Mouse (Mus musculus) lung, embryonic 16.5 days (tissue): ENCODE results near the gene Slc44a2. TPM values are rescaled to one million over a fixed set of nuclear protein-coding genes. Genes with fewer than 3 reads are reported as not detected.
"Not testable (repeated sequence)": the region's sequence is repeated elsewhere in the genome, so short reads cannot be mapped to it uniquely, and the experiment has no call there.

Source experiments
- ATAC-seq: fragments of 200-750 bp; cut with Nextera tagmentation; 2 replicates; pipeline ENCODE4 v1.8.0; 2017; ENCODE audit warnings: low read depth, mild to moderate bottlenecking, moderate library complexity
- H3K27ac ChIP-seq: fragments of 300-500 bp; sonication (generic); 2 replicates; pipeline ENCODE4 v1.5.1; 2014; ENCODE audit warnings: mild to moderate bottlenecking, control low read depth, low read length
- H3K27me3 ChIP-seq: fragments of 300-500 bp; sonication (generic); 2 replicates; pipeline ENCODE4 v1.6.1; 2014; ENCODE audit warnings: low read depth, low read length, mixed read lengths; ENCODE audit not compliant: control insufficient read depth, insufficient read depth
- H3K36me3 ChIP-seq: fragments of 300-500 bp; sonication (generic); 2 replicates; pipeline ENCODE4 v1.6.1; 2014; ENCODE audit warnings: low read length; ENCODE audit not compliant: control insufficient read depth, insufficient read depth
- H3K4me1 ChIP-seq: fragments of 300-500 bp; sonication (generic); replicated peaks from 2 replicates; pipeline ENCODE4 v1.6.1; 2014; ENCODE audit warnings: low read length, mixed read lengths; ENCODE audit not compliant: control insufficient read depth, insufficient read depth
- H3K4me2 ChIP-seq: fragments of 300-500 bp; sonication (generic); 2 replicates; pipeline ENCODE4 v1.6.1; 2014; ENCODE audit warnings: low read depth, low read length, control low read depth
- H3K4me3 ChIP-seq: fragments of 300-500 bp; sonication (generic); 2 replicates; pipeline ENCODE4 v1.5.1; 2014; ENCODE audit warnings: mild to moderate bottlenecking, low read length, control low read depth
- H3K9ac ChIP-seq: fragments of 300-500 bp; sonication (generic); 2 replicates; pipeline ENCODE4 v1.6.1; 2014; ENCODE audit warnings: low read length, control low read depth
- H3K9me3 ChIP-seq: fragments of 300-500 bp; sonication (generic); 2 replicates; pipeline ENCODE4 v1.6.1; 2016; ENCODE audit warnings: low read length; ENCODE audit not compliant: control insufficient read depth
- WGBS: fragments of 180-500 bp; shearing (Covaris S2); extraction: QIAGEN DNeasy Blood & Tissue Kit; methylation state at CpG from one replicate; pipeline ENCODE4 v1.1.7; 2014; 5-methylcytosine and 5-hydroxymethylcytosine counted together
- polyA plus RNA-seq: library from polyadenylated mRNA; unstranded; fragments of >200 nt; fragmentation: Nextera tagmentation; extraction: Ambion mirVana; gene quantifications from 2 replicates; pipeline ENCODE4 v1.2.1, GENCODE M21; 2015

The Slc44a2 gene
- polyA plus RNA-seq, 1 experiment from 2014 or later = 178 TPM

GRCm38 (mm10) chr9:21315421-21315820 is 5.1 kb upstream of the Slc44a2 start:
- Histone ChIP-seq H3K4me2 (no peak overlapping the region), H3K9me3 (no peaks in the 10 kb centered on the region), H3K4me3 (no peak overlapping the region), H3K36me3 (no peaks in the 10 kb centered on the region), H3K27ac (no peak overlapping the region), H3K27me3 (peaks cover 10% of the 10 kb centered on the region), H3K4me1 (peaks cover 3% of the 10 kb centered on the region; the same call in 1 of the 2 replicates), H3K9ac (no peak overlapping the region)
- 41% methylated on average over 5 of the region's 5 CpGs for WGBS
- ATAC-seq = no peak

GRCm38 (mm10) chr9:21316696-21317095 is 3.8 kb upstream of the Slc44a2 start:
- Histone ChIP-seq H3K27ac (no peak overlapping the region), H3K27me3 (peaks cover 10% of the 10 kb centered on the region), H3K9me3 (no peaks in the 10 kb centered on the region), H3K9ac (no peak overlapping the region), H3K4me3 (no peak overlapping the region), H3K4me2 (no peak overlapping the region), H3K36me3 (no peaks in the 10 kb centered on the region), H3K4me1 (peaks cover 10% of the 10 kb centered on the region)
- 66% methylated on average over 7 of the region's 7 CpGs for WGBS
- ATAC-seq = no peak

- no peak overlapping the region for H3K4me2 ChIP-seq
- no peaks in the 10 kb centered on the region for H3K9me3 ChIP-seq
- no peak for ATAC-seq
- H3K27me3 ChIP-seq = no peaks in the 10 kb centered on the region
- WGBS = 85% methylated on average over 6 of the region's 6 CpGs
- peaks cover 18% of the 10 kb centered on the region for H3K4me1 ChIP-seq
- H3K4me3 ChIP-seq = no peak overlapping the region
- H3K27ac ChIP-seq = no peak overlapping the region
- no peak overlapping the region for H3K9ac ChIP-seq
- no peaks in the 10 kb centered on the region for H3K36me3 ChIP-seq
Measured at GRCm38 (mm10) chr9:21318792-21319191, 1.7 kb upstream of the Slc44a2 start.

- Histone ChIP-seq H3K27me3 (no peaks in the 10 kb centered on the region), H3K36me3 (no peaks in the 10 kb centered on the region), H3K4me1 (peaks cover 18% of the 10 kb centered on the region), H3K9me3 (no peaks in the 10 kb centered on the region), H3K4me2 (no peak overlapping the region), H3K27ac (no peak overlapping the region), H3K9ac (no peak overlapping the region), H3K4me3 (no peak overlapping the region)
- WGBS = 88% methylated on average over 4 of the region's 4 CpGs
- ATAC-seq = no peak
Measured at GRCm38 (mm10) chr9:21319503-21319902, 995 bp upstream of the Slc44a2 start.

GRCm38 (mm10) chr9:21320280-21320618 is 249 bp upstream of the Slc44a2 start:
- Histone ChIP-seq H3K4me2 (peak overlapping the region; percentile 94), H3K9ac (peak overlapping the region; percentile 81; the same call in 1 of the 2 replicates), H3K9me3 (no peaks in the 10 kb centered on the region), H3K36me3 (no peaks in the 10 kb centered on the region), H3K4me3 (peak overlapping the region; percentile 89), H3K4me1 (peaks cover 18% of the 10 kb centered on the region), H3K27me3 (no peaks in the 10 kb centered on the region), H3K27ac (no peak overlapping the region)
- no peak for ATAC-seq
- 18% methylated on average over 4 of the region's 4 CpGs for WGBS

GRCm38 (mm10) chr9:21321513-21321835 is 976 bp downstream of the Slc44a2 start:
- peak overlapping the region; percentile 89 for H3K4me3 ChIP-seq
- H3K9ac ChIP-seq = peak overlapping the region; percentile 81
- 6% methylated on average over 6 of the region's 6 CpGs for WGBS
- no peaks in the 10 kb centered on the region for H3K27me3 ChIP-seq
- H3K27ac ChIP-seq = peak overlapping the region; percentile 68
- ATAC-seq = peak; percentile 28
- peak overlapping the region; percentile 94 for H3K4me2 ChIP-seq
- 0 out of 2 replicates have a peak, but pooled peaks cover 2% of the 10 kb centered on the region for H3K36me3 ChIP-seq
- peaks cover 18% of the 10 kb centered on the region for H3K4me1 ChIP-seq
- H3K9me3 ChIP-seq = no peaks in the 10 kb centered on the region

GRCm38 (mm10) chr9:21322211-21322916 is 1.9 kb downstream of the Slc44a2 start:
- Histone ChIP-seq H3K4me3 (peak overlapping the region; percentile 89; the same call in 1 of the 2 replicates), H3K4me1 (peaks cover 18% of the 10 kb centered on the region), H3K27me3 (no peaks in the 10 kb centered on the region), H3K4me2 (peak overlapping the region; percentile 94), H3K9me3 (no peaks in the 10 kb centered on the region), H3K27ac (no peak overlapping the region), H3K36me3 (0 out of 2 replicates have a peak, but pooled peaks cover 3% of the 10 kb centered on the region), H3K9ac (no peak overlapping the region)
- 76% methylated on average over 19 of the region's 19 CpGs for WGBS
- ATAC-seq = no peak

- not testable (repeated sequence) for H3K9ac ChIP-seq, H3K36me3 ChIP-seq, H3K4me2 ChIP-seq, H3K9me3 ChIP-seq, H3K27me3 ChIP-seq, ATAC-seq, H3K4me3 ChIP-seq, H3K27ac ChIP-seq
- 86% methylated on average over 7 of the region's 8 CpGs for WGBS
- peaks cover 23% of the 10 kb centered on the region for H3K4me1 ChIP-seq
Measured at GRCm38 (mm10) chr9:21322917-21323297, 2.4 kb downstream of the Slc44a2 start.

- Histone ChIP-seq H3K36me3 (0 out of 2 replicates have a peak, but pooled peaks cover 3% of the 10 kb centered on the region), H3K9ac (no peak overlapping the region), H3K27me3 (no peaks in the 10 kb centered on the region), H3K4me1 (peaks cover 27% of the 10 kb centered on the region), H3K4me3 (no peak overlapping the region), H3K9me3 (no peaks in the 10 kb centered on the region), H3K27ac (no peak overlapping the region), H3K4me2 (no peak overlapping the region)
- no peak for ATAC-seq
- WGBS = 81% methylated on average over 11 of the region's 11 CpGs
Measured at GRCm38 (mm10) chr9:21324269-21324668, 3.8 kb downstream of the Slc44a2 start.
